29 mouse cellular contexts compared by ENCODE assay signal in genomic region chr11:113330061-113330591, GRCm38 (mm10).
DNase-seq lines count a peak whose midpoint lies in the region; ATAC-seq and TF ChIP-seq lines count a peak whose summit lies in the region.
"Had no signal": no experiment of that assay in that cellular context is flagged by ENCODE, and none has a peak within 500 bp of the region (broad histone marks: within the 10 kb centered on the region; RNA-seq: fewer than 3 reads in every experiment).

No protein-coding gene starts in this region.

- H3K36me3 ChIP-seq in hindbrain, embryonic 10.5 days: no peaks in the 10 kb centered on the region
- H3K36me3 ChIP-seq in hindbrain, embryonic 16.5 days (ENCODE audit: control insufficient read depth, insufficient read depth, low read length): no peaks in the 10 kb centered on the region
- no peaks in the 10 kb centered on the region for H3K36me3 ChIP-seq in lung, embryonic 16.5 days (ENCODE audit: control insufficient read depth, insufficient read depth, low read length)
- no peaks in the 10 kb centered on the region for H3K36me3 ChIP-seq in midbrain, embryonic 14.5 days (ENCODE audit: control insufficient read depth, insufficient read depth, low read length)
- H3K36me3 ChIP-seq in midbrain, postnatal 0 days (ENCODE audit: insufficient read depth, low read length): no peaks in the 10 kb centered on the region
- H3K36me3 ChIP-seq: embryonic facial prominence, embryonic 10.5 days; embryonic facial prominence, embryonic 15.5 days; heart, embryonic 15.5 days; limb, embryonic 10.5 days; limb, embryonic 15.5 days; neural tube, embryonic 15.5 days had no signal

- peak; percentile 31 for DNase-seq in hindbrain, embryonic 10.5 days (ENCODE audit: low spot score)
- no peak for DNase-seq in lung, postnatal 10 days
- DNase-seq in midbrain, embryonic 14.5 days: peak; percentile 36
- no peak for DNase-seq in midbrain, postnatal 0 days (ENCODE audit: low spot score)
- no peak for DNase-seq in neural tube, embryonic 10.5 days (ENCODE audit: extremely low spot score, low spot score)
- DNase-seq in layer of hippocampus, postnatal 36 days: no peak
- DNase-seq: adrenal gland, postnatal 25 days; cerebellum, adult 2 months; cerebellum, postnatal 25 days; gastrocnemius, postnatal 14 days; heart, postnatal 36 days; kidney, adult 9 months; kidney, postnatal 10 days; right cerebral cortex, adult 18-20 months; spleen, adult 18-20 months; thymus, adult 18-20 months; thymus, postnatal 25 days had no signal

- peaks cover 61% of the 10 kb centered on the region for H3K4me1 ChIP-seq in hindbrain, embryonic 10.5 days (replicated peaks)
- peaks cover 8% of the 10 kb centered on the region for H3K4me1 ChIP-seq in hindbrain, embryonic 16.5 days (ENCODE audit: control insufficient read depth, insufficient read depth, low read depth, low read length)
- peaks cover 14% of the 10 kb centered on the region for H3K4me1 ChIP-seq in lung, embryonic 16.5 days (replicated peaks; ENCODE audit: control insufficient read depth, insufficient read depth, low read length)
- H3K4me1 ChIP-seq in midbrain, embryonic 14.5 days (ENCODE audit: control insufficient read depth, insufficient read depth, low read length): peaks cover 13% of the 10 kb centered on the region
- H3K4me1 ChIP-seq in midbrain, postnatal 0 days (ENCODE audit: insufficient read depth, low read length): no peaks in the 10 kb centered on the region

- TF ChIP-seq CTCF in midbrain, postnatal 0 days (IDR thresholded peaks at IDR 0.05): no peak

- H3K27me3 ChIP-seq in hindbrain, embryonic 10.5 days (ENCODE audit: insufficient read depth, poor library complexity, severe bottlenecking): peaks cover 11% of the 10 kb centered on the region; the same call in 1 of the 2 replicates
- no peaks in the 10 kb centered on the region for H3K27me3 ChIP-seq in hindbrain, embryonic 16.5 days (replicated peaks; ENCODE audit: control insufficient read depth, insufficient read depth, low read length)
- no peaks in the 10 kb centered on the region for H3K27me3 ChIP-seq in lung, embryonic 16.5 days (ENCODE audit: control insufficient read depth, insufficient read depth, low read depth, low read length)
- no peaks in the 10 kb centered on the region for H3K27me3 ChIP-seq in midbrain, embryonic 14.5 days (ENCODE audit: control insufficient read depth, insufficient read depth, low read length)
- H3K27me3 ChIP-seq in midbrain, postnatal 0 days (ENCODE audit: insufficient read depth, low read length): no peaks in the 10 kb centered on the region
- H3K27me3 ChIP-seq: embryonic facial prominence, embryonic 15.5 days; forebrain, embryonic 13.5 days; heart, embryonic 15.5 days; limb, embryonic 15.5 days; neural tube, embryonic 15.5 days had no signal

- ATAC-seq in hindbrain, embryonic 16.5 days: no peak
- ATAC-seq in lung, embryonic 16.5 days (ENCODE audit: low read depth): 0 out of 2 replicates have a peak, but pooled peaks have one; percentile 26
- no peak for ATAC-seq in midbrain, embryonic 14.5 days (ENCODE audit: low FRiP score, low TSS enrichment)
- no peak for ATAC-seq in midbrain, postnatal 0 days (ENCODE audit: low FRiP score)
- ATAC-seq: forebrain, embryonic 13.5 days; intestine, embryonic 16.5 days had no signal

- 78% methylated on average over 13 of the region's 13 CpGs for WGBS in hindbrain, embryonic 10.5 days
- WGBS in hindbrain, embryonic 16.5 days: 47% methylated on average over 13 of the region's 13 CpGs
- whole genome bisulfite sequencing in lung, embryonic 16.5 days: 54% methylated on average over 13 of the region's 13 CpGs
- 53% methylated on average over 13 of the region's 13 CpGs for WGBS in midbrain, embryonic 14.5 days
- WGBS in midbrain, postnatal 0 days: 66% methylated on average over 13 of the region's 13 CpGs

- H3K4me2 ChIP-seq in hindbrain, embryonic 16.5 days (ENCODE audit: low read length): no peak overlapping the region
- no peak overlapping the region for H3K4me2 ChIP-seq in lung, embryonic 16.5 days (ENCODE audit: low read depth, low read length)
- no peak overlapping the region for H3K4me2 ChIP-seq in midbrain, embryonic 14.5 days (ENCODE audit: low read length)
- no peak overlapping the region for H3K4me2 ChIP-seq in midbrain, postnatal 0 days (ENCODE audit: low read depth, low read length, poor library complexity, severe bottlenecking)
- H3K4me2 ChIP-seq: embryonic facial prominence, embryonic 15.5 days; forebrain, embryonic 13.5 days; heart, embryonic 15.5 days; limb, embryonic 15.5 days; neural tube, embryonic 15.5 days had no signal

- H3K9me3 ChIP-seq in hindbrain, embryonic 10.5 days: no peaks in the 10 kb centered on the region
- no peaks in the 10 kb centered on the region for H3K9me3 ChIP-seq in hindbrain, embryonic 16.5 days (ENCODE audit: control insufficient read depth, low read length)
- H3K9me3 ChIP-seq in lung, embryonic 16.5 days (ENCODE audit: control insufficient read depth, low read length): no peaks in the 10 kb centered on the region
- no peaks in the 10 kb centered on the region for H3K9me3 ChIP-seq in midbrain, embryonic 14.5 days (ENCODE audit: control insufficient read depth, low read length)
- no peaks in the 10 kb centered on the region for H3K9me3 ChIP-seq in midbrain, postnatal 0 days (ENCODE audit: low read length)
- H3K9me3 ChIP-seq: embryonic facial prominence, embryonic 10.5 days; embryonic facial prominence, embryonic 15.5 days; forebrain, embryonic 13.5 days; heart, embryonic 15.5 days; limb, embryonic 10.5 days; limb, embryonic 15.5 days; neural tube, embryonic 15.5 days had no signal

- no peak overlapping the region for H3K4me3 ChIP-seq in hindbrain, embryonic 10.5 days
- no peak overlapping the region for H3K4me3 ChIP-seq in hindbrain, embryonic 16.5 days (ENCODE audit: low read length)
- no peak overlapping the region for H3K4me3 ChIP-seq in lung, embryonic 16.5 days (ENCODE audit: low read length)
- H3K4me3 ChIP-seq in midbrain, embryonic 14.5 days (replicated peaks; ENCODE audit: low read depth, low read length): no peak overlapping the region
- no peak overlapping the region for H3K4me3 ChIP-seq in midbrain, postnatal 0 days (ENCODE audit: low read depth, low read length)
- H3K4me3 ChIP-seq: embryonic facial prominence, embryonic 10.5 days; embryonic facial prominence, embryonic 15.5 days; forebrain, embryonic 13.5 days; heart, embryonic 15.5 days; limb, embryonic 10.5 days; limb, embryonic 15.5 days; neural tube, embryonic 15.5 days had no signal

- peak overlapping the region; percentile 73 for H3K27ac ChIP-seq in hindbrain, embryonic 10.5 days
- H3K27ac ChIP-seq in hindbrain, embryonic 16.5 days (ENCODE audit: low read depth, low read length): no peak overlapping the region
- peak overlapping the region; percentile 25; the same call in 1 of the 2 replicates for H3K27ac ChIP-seq in lung, embryonic 16.5 days (ENCODE audit: low read length)
- peak overlapping the region; percentile 28; the same call in 1 of the 2 replicates for H3K27ac ChIP-seq in midbrain, embryonic 14.5 days (replicated peaks; ENCODE audit: low read depth, low read length)
- no peak overlapping the region for H3K27ac ChIP-seq in midbrain, postnatal 0 days (ENCODE audit: low read depth, low read length)
- H3K27ac ChIP-seq: embryonic facial prominence, embryonic 10.5 days; embryonic facial prominence, embryonic 15.5 days; forebrain, embryonic 13.5 days; heart, embryonic 15.5 days; limb, embryonic 10.5 days; limb, embryonic 15.5 days; liver, embryonic 14.5 days; macrophage; neural tube, embryonic 15.5 days had no signal

- no peak overlapping the region for H3K9ac ChIP-seq in hindbrain, embryonic 16.5 days (ENCODE audit: low read depth, low read length)
- no peak overlapping the region for H3K9ac ChIP-seq in lung, embryonic 16.5 days (ENCODE audit: low read length)
- no peak overlapping the region for H3K9ac ChIP-seq in midbrain, embryonic 14.5 days (replicated peaks; ENCODE audit: low read length)
- H3K9ac ChIP-seq in midbrain, postnatal 0 days (replicated peaks; ENCODE audit: low read length, poor library complexity, severe bottlenecking): no peak overlapping the region
- H3K9ac ChIP-seq: embryonic facial prominence, embryonic 15.5 days; forebrain, embryonic 13.5 days; heart, embryonic 15.5 days; limb, embryonic 15.5 days; liver, embryonic 14.5 days; neural tube, embryonic 15.5 days had no signal

Comparison
In these comparisons a context has a peak if more than half of its experiments do, and no peak if none do; other contexts are left out.
1. DNase-seq: peak in hindbrain, embryonic 10.5 days (single experiment) and midbrain, embryonic 14.5 days (single experiment); none in lung, postnatal 10 days (single experiment), midbrain, postnatal 0 days (single experiment), neural tube, embryonic 10.5 days (single experiment) and layer of hippocampus, postnatal 36 days (0 of 2).
2. H3K27ac ChIP-seq: peak in hindbrain, embryonic 10.5 days (single experiment), lung, embryonic 16.5 days (single experiment) and midbrain, embryonic 14.5 days (single experiment); none in hindbrain, embryonic 16.5 days (single experiment) and midbrain, postnatal 0 days (single experiment).